Mouse (Mus musculus) forebrain, embryonic 16.5 days (tissue): Measurements from ENCODE around the gene Pdpn. TPM values are rescaled to one million over a fixed set of nuclear protein-coding genes. Genes with fewer than 3 reads are reported as not detected.
"Not testable (repeated sequence)": the region's sequence is repeated elsewhere in the genome, so short reads cannot be mapped to it uniquely, and the experiment has no call there.

ENCODE experiments used
- ATAC-seq: fragments of 200-750 bp; cut with Nextera tagmentation; 2 replicates; pipeline ENCODE4 v1.8.0; 2017; ENCODE audit warnings: mild to moderate bottlenecking, moderate library complexity
- H3K27ac ChIP-seq: fragments of 300-500 bp; sonication (generic); 2 replicates; pipeline ENCODE4 v1.5.1; 2014; ENCODE audit warnings: low read length, control low read depth
- H3K27me3 ChIP-seq: fragments of 300-500 bp; sonication (generic); replicated peaks from 2 replicates; pipeline ENCODE4 v1.6.1; 2014; ENCODE audit warnings: low read length; ENCODE audit not compliant: control insufficient read depth, insufficient read depth
- H3K36me3 ChIP-seq: fragments of 300-500 bp; sonication (generic); 2 replicates; pipeline ENCODE4 v1.6.1; 2014; ENCODE audit not compliant: control insufficient read depth, insufficient read depth
- H3K4me1 ChIP-seq: fragments of 300-500 bp; sonication (generic); replicated peaks from 2 replicates; pipeline ENCODE4 v1.6.1; 2014; ENCODE audit warnings: low read length; ENCODE audit not compliant: control insufficient read depth, insufficient read depth
- H3K4me2 ChIP-seq: fragments of 300-500 bp; sonication (generic); 2 replicates; pipeline ENCODE4 v1.6.1; 2014; ENCODE audit warnings: mild to moderate bottlenecking, low read length, control low read depth
- H3K4me3 ChIP-seq: fragments of 300-500 bp; sonication (generic); replicated peaks from 2 replicates; pipeline ENCODE4 v1.5.1; 2014; ENCODE audit warnings: mild to moderate bottlenecking, low read length, control low read depth
- H3K9ac ChIP-seq: fragments of 300-500 bp; sonication (generic); replicated peaks from 2 replicates; pipeline ENCODE4 v1.6.1; 2014; ENCODE audit warnings: low read depth, low read length, control low read depth
- H3K9me3 ChIP-seq: fragments of 300-500 bp; sonication (generic); 2 replicates; pipeline ENCODE4 v1.6.1; 2016; ENCODE audit warnings: low read length; ENCODE audit not compliant: control insufficient read depth
- WGBS: fragments of 180-500 bp; shearing (Covaris S2); extraction: QIAGEN DNeasy Blood & Tissue Kit; methylation state at CpG from one replicate; pipeline ENCODE4 v1.1.7; 2014; 5-methylcytosine and 5-hydroxymethylcytosine counted together
- polyA plus RNA-seq: library from polyadenylated mRNA; unstranded; fragments of >200 nt; fragmentation: Nextera tagmentation; extraction: Ambion mirVana; gene quantifications from 2 replicates; pipeline ENCODE4 v1.2.1, GENCODE M21; 2015

Gene Pdpn
- polyA plus RNA-seq, result 41.3 and 53.3 TPM in 2 replicates

- WGBS, result 2% methylated on average over 31 of the region's 31 CpGs
- peak within 1 kb of the TSS; percentile 44 for H3K4me3 ChIP-seq
- H3K9me3 ChIP-seq, result no peaks in the 10 kb centered on the region
- peak within 1 kb of the TSS; percentile 39 for H3K27ac ChIP-seq
- peak within 1 kb of the TSS; percentile 44 for H3K9ac ChIP-seq
- ATAC-seq, result peak; percentile 53
- H3K27me3 ChIP-seq, result no peaks in the 10 kb centered on the region
- H3K36me3 ChIP-seq, result no peaks in the 10 kb centered on the region
- H3K4me1 ChIP-seq, result peaks cover 30% of the 10 kb centered on the region
- peak within 1 kb of the TSS; percentile 58 for H3K4me2 ChIP-seq
These were observed at the start of gene Pdpn for GRCm38 (mm10) chr4:143299325-143300070. TSS of gene Pdpn (minus strand) at chr4:143299564.

GRCm38 (mm10) chr4:143348678-143349077 lies 49.3 kb upstream of the Pdpn start:
- Histone ChIP-seq H3K27ac (no peak overlapping the region), H3K4me1 (peaks cover 15% of the 10 kb centered on the region), H3K9me3 (no peaks in the 10 kb centered on the region), H3K27me3 (peaks cover 37% of the 10 kb centered on the region), H3K36me3 (no peaks in the 10 kb centered on the region), H3K4me2 (no peak overlapping the region), H3K9ac (no peak overlapping the region), H3K4me3 (no peak overlapping the region)
- no peak for ATAC-seq
- WGBS, result 25% methylated on average over 5 of the region's 5 CpGs

GRCm38 (mm10) chr4:143345491-143345890 lies 46.1 kb upstream of the Pdpn start:
- not testable (repeated sequence) for H3K27ac ChIP-seq, H3K9ac ChIP-seq, H3K9me3 ChIP-seq, H3K4me2 ChIP-seq, H3K4me3 ChIP-seq, ATAC-seq, H3K36me3 ChIP-seq
- peaks cover 23% of the 10 kb centered on the region for H3K27me3 ChIP-seq
- 90% methylated on average over 5 of the region's 5 CpGs for WGBS
- H3K4me1 ChIP-seq, result peaks cover 14% of the 10 kb centered on the region

- no peak for ATAC-seq
These were observed 42.1 kb upstream of the Pdpn start for GRCm38 (mm10) chr4:143341470-143341869.

GRCm38 (mm10) chr4:143339808-143340207 lies 40.4 kb upstream of the Pdpn start:
- peak; percentile 43; the same call in 1 of the 2 replicates for ATAC-seq
- Histone ChIP-seq H3K4me3 (no peak overlapping the region), H3K9me3 (no peaks in the 10 kb centered on the region), H3K36me3 (no peaks in the 10 kb centered on the region), H3K4me1 (no peaks in the 10 kb centered on the region), H3K9ac (no peak overlapping the region), H3K27ac (no peak overlapping the region), H3K4me2 (no peak overlapping the region), H3K27me3 (no peaks in the 10 kb centered on the region)
- 74% methylated on average over 13 of the region's 13 CpGs for WGBS

More at GRCm38 (mm10) chr4:143341470-143341869, 42.1 kb upstream of the Pdpn start:
- no peaks in the 10 kb centered on the region for H3K27me3 ChIP-seq
- WGBS, result 80% methylated on average over 7 of the region's 7 CpGs
- no peak overlapping the region for H3K4me2 ChIP-seq
- H3K9me3 ChIP-seq, result no peaks in the 10 kb centered on the region
- no peak overlapping the region for H3K4me3 ChIP-seq
- no peaks in the 10 kb centered on the region for H3K36me3 ChIP-seq
- no peaks in the 10 kb centered on the region for H3K4me1 ChIP-seq
- H3K9ac ChIP-seq, result no peak overlapping the region
- H3K27ac ChIP-seq, result no peak overlapping the region

- Histone ChIP-seq H3K9me3 (no peaks in the 10 kb centered on the region), H3K27ac (no peak overlapping the region), H3K36me3 (no peaks in the 10 kb centered on the region), H3K4me2 (no peak overlapping the region), H3K27me3 (no peaks in the 10 kb centered on the region), H3K9ac (no peak overlapping the region), H3K4me1 (no peaks in the 10 kb centered on the region), H3K4me3 (no peak overlapping the region)
- no peak for ATAC-seq
- 37% methylated on average over 2 of the region's 2 CpGs for WGBS
These were observed 36.7 kb upstream of the Pdpn start for GRCm38 (mm10) chr4:143336096-143336495.

GRCm38 (mm10) chr4:143334995-143335394 lies 35.6 kb upstream of the Pdpn start:
- 92% methylated on average over 17 of the region's 17 CpGs for WGBS
- H3K27ac ChIP-seq, result no peak overlapping the region

GRCm38 (mm10) chr4:143334145-143334544 lies 34.8 kb upstream of the Pdpn start:
- no peak overlapping the region for H3K27ac ChIP-seq
- H3K9ac ChIP-seq, result no peak overlapping the region
- H3K9me3 ChIP-seq, result no peaks in the 10 kb centered on the region
- no peaks in the 10 kb centered on the region for H3K4me1 ChIP-seq
- no peaks in the 10 kb centered on the region for H3K36me3 ChIP-seq
- WGBS, result 55% methylated on average over 5 of the region's 5 CpGs
- ATAC-seq, result no peak
- H3K4me3 ChIP-seq, result no peak overlapping the region
- no peaks in the 10 kb centered on the region for H3K27me3 ChIP-seq
- H3K4me2 ChIP-seq, result no peak overlapping the region

More at GRCm38 (mm10) chr4:143334995-143335394, 35.6 kb upstream of the Pdpn start:
- Histone ChIP-seq H3K4me3 (no peak overlapping the region), H3K4me1 (no peaks in the 10 kb centered on the region), H3K27me3 (no peaks in the 10 kb centered on the region), H3K4me2 (no peak overlapping the region), H3K36me3 (no peaks in the 10 kb centered on the region), H3K9me3 (no peaks in the 10 kb centered on the region), H3K9ac (no peak overlapping the region)
- no peak for ATAC-seq

GRCm38 (mm10) chr4:143331787-143332186 lies 32.4 kb upstream of the Pdpn start:
- H3K27ac ChIP-seq, result no peak overlapping the region
- no peaks in the 10 kb centered on the region for H3K36me3 ChIP-seq
- no peaks in the 10 kb centered on the region for H3K27me3 ChIP-seq
- WGBS, result 100% methylated on average over 1 of the region's 1 CpGs
- H3K4me2 ChIP-seq, result no peak overlapping the region
- no peak for ATAC-seq
- H3K9ac ChIP-seq, result no peak overlapping the region
- no peaks in the 10 kb centered on the region for H3K4me1 ChIP-seq
- H3K9me3 ChIP-seq, result no peaks in the 10 kb centered on the region
- no peak overlapping the region for H3K4me3 ChIP-seq
